Mouse (Mus musculus) neural tube, embryonic 13.5 days (tissue): Measurements from ENCODE around the gene Exoc4. TPM values are rescaled to one million over a fixed set of nuclear protein-coding genes. Genes with fewer than 3 reads are reported as not detected.

ENCODE experiments used
- ATAC-seq: fragments of 200-750 bp; cut with Nextera tagmentation; 2 replicates; pipeline ENCODE4 v1.8.0; 2017; ENCODE audit warnings: low read depth, mild to moderate bottlenecking, moderate TSS enrichment, moderate library complexity
- H3K27ac ChIP-seq: fragments of 300-500 bp; sonication (generic); replicated peaks from 2 replicates; pipeline ENCODE4 v1.5.1; 2015; ENCODE audit warnings: moderate library complexity, mild to moderate bottlenecking, inconsistent platforms
- H3K27me3 ChIP-seq: fragments of 300-500 bp; sonication (generic); 2 replicates; pipeline ENCODE4 v1.6.1; 2015; ENCODE audit warnings: mild to moderate bottlenecking, inconsistent platforms
- H3K36me3 ChIP-seq: fragments of 300-500 bp; sonication (generic); 2 replicates; pipeline ENCODE4 v1.6.1; 2015; ENCODE audit warnings: mild to moderate bottlenecking, inconsistent platforms
- H3K4me1 ChIP-seq: fragments of 300-500 bp; sonication (generic); replicated peaks from 2 replicates; pipeline ENCODE4 v1.6.1; 2015; ENCODE audit warnings: inconsistent platforms
- H3K4me2 ChIP-seq: fragments of 300-500 bp; sonication (generic); 2 replicates; pipeline ENCODE4 v1.6.1; 2015; ENCODE audit warnings: inconsistent platforms, mild to moderate bottlenecking, moderate library complexity
- H3K4me3 ChIP-seq: fragments of 300-500 bp; sonication (generic); 2 replicates; pipeline ENCODE4 v1.5.1; 2015; ENCODE audit warnings: mild to moderate bottlenecking, inconsistent platforms
- H3K9ac ChIP-seq: fragments of 300-500 bp; sonication (generic); 2 replicates; pipeline ENCODE4 v1.6.1; 2015; ENCODE audit warnings: moderate library complexity, mild to moderate bottlenecking, inconsistent platforms
- H3K9me3 ChIP-seq: fragments of 300-500 bp; sonication (generic); 2 replicates; pipeline ENCODE4 v1.6.1; 2016; ENCODE audit warnings: inconsistent platforms
- WGBS: fragments of 180-500 bp; shearing (Covaris S2); methylation state at CpG from one replicate; pipeline ENCODE4 v1.1.7; 2015; 5-methylcytosine and 5-hydroxymethylcytosine counted together
- polyA plus RNA-seq: library from polyadenylated mRNA; unstranded; fragments of >200 nt; fragmentation: Nextera tagmentation; extraction: Ambion mirVana; gene quantifications from 2 replicates; pipeline ENCODE4 v1.2.1, GENCODE M21; 2015

Gene Exoc4
- polyA plus RNA-seq, 1 experiment from 2014 or later: 41.6 TPM

DNA sequence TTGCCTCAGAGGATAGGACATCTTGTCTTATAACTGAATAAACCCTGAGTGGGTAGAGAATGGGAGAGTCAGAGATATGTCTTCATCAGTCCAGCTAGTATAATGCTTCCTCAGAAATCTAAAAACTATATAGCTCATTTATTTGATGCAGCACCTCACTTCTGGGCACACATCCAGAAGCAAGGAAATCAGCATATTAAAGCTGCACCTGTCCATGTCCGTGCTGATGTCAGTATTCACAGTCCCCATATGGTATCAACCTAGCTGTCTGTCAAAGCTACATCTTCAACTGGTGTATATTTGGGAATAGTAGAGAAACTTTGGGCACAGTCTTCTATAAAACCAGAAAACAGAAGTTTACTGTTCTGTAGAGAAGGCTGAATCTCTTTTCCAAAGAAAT is 642.0 kb downstream of the Exoc4 start:
- Histone ChIP-seq H3K4me3 (no peak overlapping the region), H3K9me3 (no peaks in the 10 kb centered on the region), H3K27ac (no peak overlapping the region), H3K36me3 (no peaks in the 10 kb centered on the region), H3K4me1 (no peaks in the 10 kb centered on the region), H3K4me2 (no peak overlapping the region), H3K27me3 (no peaks in the 10 kb centered on the region), H3K9ac (no peak overlapping the region)
- no peak for ATAC-seq
- 50% methylated on average over 1 of the region's 1 CpGs for WGBS

DNA sequence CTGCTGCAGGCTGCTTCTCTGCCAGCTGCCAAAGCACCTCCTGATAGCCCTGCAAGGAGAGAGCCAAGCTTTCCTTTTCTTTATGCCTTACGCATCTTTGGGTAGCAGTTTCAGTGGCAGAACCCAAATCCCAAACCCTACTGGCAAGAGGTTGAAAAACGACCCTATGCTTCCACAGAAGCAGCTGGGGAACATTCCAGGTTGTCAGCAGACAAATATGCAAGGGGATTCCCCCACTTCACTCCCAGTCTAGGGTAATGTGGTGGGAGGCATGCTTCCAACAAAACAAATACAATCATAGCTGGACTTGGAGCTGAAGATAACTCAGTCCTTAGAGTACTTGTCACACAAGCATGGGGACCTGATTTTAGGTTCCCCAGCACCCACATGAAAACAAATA is 643.3 kb downstream of the Exoc4 start:
- Histone ChIP-seq H3K9me3 (no peaks in the 10 kb centered on the region), H3K27ac (no peak overlapping the region), H3K4me1 (no peaks in the 10 kb centered on the region), H3K27me3 (no peaks in the 10 kb centered on the region), H3K4me3 (no peak overlapping the region), H3K4me2 (no peak overlapping the region), H3K9ac (no peak overlapping the region), H3K36me3 (no peaks in the 10 kb centered on the region)
- WGBS: 68% methylated on average over 2 of the region's 2 CpGs
- no peak for ATAC-seq

- Histone ChIP-seq H3K4me3 (no peak overlapping the region), H3K4me2 (no peak overlapping the region), H3K9ac (no peak overlapping the region), H3K27me3 (no peaks in the 10 kb centered on the region), H3K9me3 (no peaks in the 10 kb centered on the region), H3K4me1 (no peaks in the 10 kb centered on the region), H3K27ac (no peak overlapping the region), H3K36me3 (no peaks in the 10 kb centered on the region)
- no peak for ATAC-seq
- 94% methylated on average over 5 of the region's 5 CpGs for WGBS
These were observed 651.1 kb downstream of the Exoc4 start for GRCm38 (mm10) chr6:33899973-33900372.

DNA sequence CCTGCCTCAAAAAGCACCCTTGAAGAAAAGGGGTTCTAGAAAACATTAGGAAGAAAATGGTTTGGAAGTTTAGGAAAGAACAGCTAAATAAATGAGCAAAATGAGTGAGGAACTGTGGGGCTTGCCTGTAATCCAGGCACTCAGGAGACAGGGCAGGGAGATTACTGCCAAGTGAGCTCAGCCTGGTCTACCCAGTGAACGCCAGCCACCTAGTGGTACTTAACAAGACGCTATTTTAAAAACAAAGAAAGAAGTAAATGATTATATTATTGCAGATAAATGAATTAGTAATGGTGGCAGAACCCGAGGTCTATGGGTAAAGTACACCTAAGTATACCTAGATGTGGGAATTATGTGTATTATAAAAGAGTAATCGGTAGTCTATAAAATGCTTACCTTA is 651.7 kb downstream of the Exoc4 start:
- no peak overlapping the region for H3K4me3 ChIP-seq
- H3K27ac ChIP-seq: no peak overlapping the region
- no peaks in the 10 kb centered on the region for H3K9me3 ChIP-seq
- no peaks in the 10 kb centered on the region for H3K36me3 ChIP-seq
- H3K9ac ChIP-seq: no peak overlapping the region
- no peak overlapping the region for H3K4me2 ChIP-seq
- 73% methylated on average over 4 of the region's 4 CpGs for WGBS
- no peak for ATAC-seq
- no peaks in the 10 kb centered on the region for H3K27me3 ChIP-seq
- H3K4me1 ChIP-seq: no peaks in the 10 kb centered on the region

DNA sequence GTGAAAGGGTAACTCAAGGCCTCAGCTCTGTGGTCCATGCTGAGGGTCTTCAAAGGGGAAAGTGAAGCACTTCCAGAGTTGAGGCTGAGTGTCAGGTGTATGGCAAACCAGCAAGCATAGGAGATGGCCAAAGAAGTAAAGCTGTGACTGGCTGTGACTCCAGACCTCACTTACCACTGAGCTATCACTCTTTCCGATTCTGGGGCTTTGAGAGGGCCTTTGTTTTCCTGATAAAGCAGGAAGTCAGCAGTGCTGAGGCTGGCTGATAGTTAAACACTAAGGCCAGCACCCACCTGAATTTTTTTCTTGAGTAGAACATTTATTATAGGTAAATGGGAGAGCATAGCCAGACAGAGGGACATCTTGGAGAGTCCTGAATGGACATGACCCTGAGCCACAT is 656.2 kb downstream of the Exoc4 start:
- WGBS: 70% methylated on average over 1 of the region's 1 CpGs
- no peak for ATAC-seq

DNA sequence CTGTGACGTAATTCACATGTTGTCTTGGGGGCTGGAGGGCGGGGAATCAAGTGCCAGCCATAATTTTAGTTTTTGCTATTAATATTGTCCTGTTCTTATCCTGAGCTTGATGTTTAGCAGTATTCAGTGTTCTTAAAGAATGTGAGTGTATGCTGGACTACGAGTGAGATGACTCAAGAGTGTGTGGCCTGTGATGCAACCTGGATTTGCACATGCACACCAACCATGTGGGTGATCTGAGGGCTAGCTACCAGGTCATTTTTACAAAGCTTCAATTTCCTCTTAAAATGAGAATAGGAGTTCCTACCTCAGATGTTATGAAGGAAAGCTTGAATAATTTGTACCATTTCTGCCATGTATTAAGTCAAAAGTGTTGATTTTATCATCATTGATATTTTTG is 661.8 kb downstream of the Exoc4 start:
- WGBS: 85% methylated on average over 3 of the region's 3 CpGs
- H3K27me3 ChIP-seq: no peaks in the 10 kb centered on the region
- H3K4me3 ChIP-seq: no peak overlapping the region
- H3K4me1 ChIP-seq: peaks cover 18% of the 10 kb centered on the region
- no peak overlapping the region for H3K4me2 ChIP-seq
- H3K36me3 ChIP-seq: no peaks in the 10 kb centered on the region
- H3K9me3 ChIP-seq: no peaks in the 10 kb centered on the region
- H3K27ac ChIP-seq: no peak overlapping the region
- H3K9ac ChIP-seq: no peak overlapping the region
- ATAC-seq: no peak

More for the DNA sequence above, 656.2 kb downstream of the Exoc4 start:
- no peaks in the 10 kb centered on the region for H3K9me3 ChIP-seq
- no peak overlapping the region for H3K9ac ChIP-seq
- no peak overlapping the region for H3K4me3 ChIP-seq
- no peak overlapping the region for H3K27ac ChIP-seq
- no peak overlapping the region for H3K4me2 ChIP-seq
- no peaks in the 10 kb centered on the region for H3K27me3 ChIP-seq
- H3K36me3 ChIP-seq: no peaks in the 10 kb centered on the region
- H3K4me1 ChIP-seq: no peaks in the 10 kb centered on the region

- Histone ChIP-seq H3K9ac (no peak overlapping the region), H3K4me3 (no peak overlapping the region), H3K9me3 (no peaks in the 10 kb centered on the region), H3K27ac (no peak overlapping the region; the same call in 1 of the 2 replicates), H3K4me1 (peaks cover 18% of the 10 kb centered on the region), H3K4me2 (no peak overlapping the region), H3K36me3 (no peaks in the 10 kb centered on the region), H3K27me3 (no peaks in the 10 kb centered on the region)
- no peak for ATAC-seq
- 66% methylated on average over 5 of the region's 5 CpGs for WGBS
These were observed 664.2 kb downstream of the Exoc4 start for GRCm38 (mm10) chr6:33913072-33913471.

DNA sequence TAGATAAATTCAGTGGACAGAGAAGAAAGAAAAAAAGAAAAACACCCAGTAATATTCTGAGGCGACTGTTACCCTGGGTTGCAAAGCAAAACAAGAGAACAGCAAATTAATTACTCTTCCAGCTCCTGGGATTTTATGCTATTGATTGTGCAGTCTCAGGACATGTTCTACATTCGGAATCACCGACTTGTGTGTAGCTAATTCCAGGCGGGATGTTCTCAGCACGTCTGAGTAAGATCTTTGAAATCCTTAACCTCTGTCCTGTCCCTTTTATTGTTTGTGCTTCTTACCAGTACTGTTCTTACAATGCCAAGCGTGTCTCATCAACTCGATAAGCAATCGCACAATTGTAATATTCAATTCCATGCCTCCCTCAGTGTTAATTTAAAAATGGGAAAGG is 664.6 kb downstream of the Exoc4 start:
- Histone ChIP-seq H3K4me1 (peaks cover 18% of the 10 kb centered on the region), H3K27me3 (no peaks in the 10 kb centered on the region), H3K9me3 (no peaks in the 10 kb centered on the region), H3K27ac (peak overlapping the region; percentile 54), H3K4me2 (no peak overlapping the region), H3K36me3 (no peaks in the 10 kb centered on the region), H3K9ac (no peak overlapping the region), H3K4me3 (no peak overlapping the region)
- ATAC-seq: no peak
- 41% methylated on average over 8 of the region's 8 CpGs for WGBS

DNA sequence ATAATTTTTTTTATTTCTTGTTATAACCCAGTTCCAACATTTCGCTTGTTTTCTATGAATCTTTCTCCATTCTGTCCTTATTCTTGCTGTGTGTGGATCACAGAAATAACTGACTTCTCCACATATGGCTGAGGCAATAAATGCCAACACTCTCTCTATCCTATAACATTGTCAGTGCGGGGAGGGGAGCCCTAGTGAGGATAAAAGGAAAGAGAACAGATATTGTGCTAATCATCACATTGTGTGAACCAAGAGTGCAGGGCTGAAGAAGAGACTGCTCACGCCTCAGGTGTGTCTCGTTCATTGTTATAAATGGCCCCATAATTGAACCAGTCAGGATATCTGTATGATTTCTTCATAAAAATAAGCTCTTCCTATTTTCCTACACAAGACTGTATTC is 665.1 kb downstream of the Exoc4 start:
- Histone ChIP-seq H3K4me3 (no peak overlapping the region), H3K4me1 (peaks cover 18% of the 10 kb centered on the region), H3K36me3 (no peaks in the 10 kb centered on the region), H3K9ac (no peak overlapping the region), H3K4me2 (no peak overlapping the region), H3K27ac (peak overlapping the region; percentile 54), H3K27me3 (no peaks in the 10 kb centered on the region), H3K9me3 (no peaks in the 10 kb centered on the region)
- no peak for ATAC-seq
- WGBS: 70% methylated on average over 4 of the region's 4 CpGs

- Histone ChIP-seq H3K9me3 (no peaks in the 10 kb centered on the region), H3K4me1 (peaks cover 6% of the 10 kb centered on the region; the same call in 1 of the 2 replicates), H3K27me3 (no peaks in the 10 kb centered on the region), H3K27ac (peak overlapping the region; percentile 42; the same call in 1 of the 2 replicates), H3K9ac (no peak overlapping the region), H3K4me3 (no peak overlapping the region), H3K4me2 (no peak overlapping the region), H3K36me3 (no peaks in the 10 kb centered on the region)
- WGBS: 61% methylated on average over 2 of the region's 2 CpGs
- no peak for ATAC-seq
These were observed 674.7 kb downstream of the Exoc4 start for GRCm38 (mm10) chr6:33923571-33923970.

GRCm38 (mm10) chr6:33924888-33925287 is 676.0 kb downstream of the Exoc4 start:
- H3K36me3 ChIP-seq: no peaks in the 10 kb centered on the region
- no peak for ATAC-seq
- no peak overlapping the region for H3K4me3 ChIP-seq
- peaks cover 17% of the 10 kb centered on the region for H3K4me1 ChIP-seq
- H3K9me3 ChIP-seq: no peaks in the 10 kb centered on the region
- H3K27me3 ChIP-seq: no peaks in the 10 kb centered on the region
- no peak overlapping the region for H3K9ac ChIP-seq
- no peak overlapping the region for H3K4me2 ChIP-seq
- no peak overlapping the region for H3K27ac ChIP-seq
- 93% methylated on average over 4 of the region's 4 CpGs for WGBS

- H3K4me1 ChIP-seq: peaks cover 19% of the 10 kb centered on the region
- H3K4me2 ChIP-seq: no peak overlapping the region
- H3K27ac ChIP-seq: peak overlapping the region; percentile 67
- H3K36me3 ChIP-seq: no peaks in the 10 kb centered on the region
- no peaks in the 10 kb centered on the region for H3K9me3 ChIP-seq
- H3K27me3 ChIP-seq: no peaks in the 10 kb centered on the region
- H3K4me3 ChIP-seq: no peak overlapping the region
- H3K9ac ChIP-seq: 0 out of 2 replicates have a peak overlapping the region, but pooled peaks have one; percentile 22
- 26% methylated on average over 13 of the region's 13 CpGs for WGBS
- ATAC-seq: peak; percentile 90
These were observed 680.6 kb downstream of the Exoc4 start for GRCm38 (mm10) chr6:33929342-33930086.
